Mouse (Mus musculus) MEL (cell line): ENCODE measurements at regions not wholly inside any gene's neighbourhood (a gene's known extent, or its start where the extent isn't known, plus 50 kb on each side); places are given as distances from the start of the nearest gene placed in this dataset.

Experiments used
- DNase-seq: peaks from one replicate; pipeline ENCODE4 v3.0.0; 2011; ENCODE audit warnings: low read depth, low spot score
- H3K27ac ChIP-seq: 2 replicates; pipeline ENCODE4 v1.5.1; 2012; ENCODE audit warnings: low read depth, mild to moderate bottlenecking, control low read depth, low read length, moderate library complexity; ENCODE audit not compliant: control insufficient read depth
- H3K27me3 ChIP-seq, 2 experiments: fragments of 150-350 bp in 1 of 2; sonication (generic) in 1 of 2; 2 replicates each; pipeline ENCODE4 v1.6.1; 2012; ENCODE audit warnings: low read length in 2 of 2, mild to moderate bottlenecking in 2 of 2, improper control_type of control experiment in 1 of 2, moderate library complexity in 1 of 2; ENCODE audit not compliant: insufficient read depth in 2 of 2, control insufficient read depth in 1 of 2
- H3K36me3 ChIP-seq, 2 experiments: 2 replicates each; pipeline ENCODE4 v1.6.1; 2012 to 2014; ENCODE audit warnings: low read length in 2 of 2, improper control_type of control experiment in 1 of 2, inconsistent platforms in 1 of 2, mild to moderate bottlenecking in 1 of 2; ENCODE audit not compliant: insufficient read depth in 2 of 2, control insufficient read depth in 1 of 2
- H3K4me1 ChIP-seq, 2 experiments: fragments of 150-350 bp in 1 of 2; sonication (generic) in 1 of 2; 2 replicates each; pipeline ENCODE4 v1.6.1; 2012; ENCODE audit warnings: low read length in 2 of 2, improper control_type of control experiment in 1 of 2, mild to moderate bottlenecking in 1 of 2; ENCODE audit not compliant: insufficient read depth in 2 of 2, control insufficient read depth in 1 of 2
- H3K4me3 ChIP-seq, 2 experiments: fragments of 150-350 bp in 1 of 2; sonication (generic) in 1 of 2; 2 replicates each; pipeline ENCODE4 v1.5.1; 2012; ENCODE audit warnings: low read depth in 2 of 2, low read length in 2 of 2, mild to moderate bottlenecking in 2 of 2, moderate library complexity in 2 of 2, control low read depth in 1 of 2, improper control_type of control experiment in 1 of 2; ENCODE audit not compliant: control insufficient read depth in 1 of 2, insufficient read depth in 1 of 2
- H3K79me2 ChIP-seq: 2 replicates; pipeline ENCODE4 v1.6.1; 2012; ENCODE audit warnings: mild to moderate bottlenecking, low read length, moderate library complexity; ENCODE audit not compliant: control insufficient read depth, poor library complexity, insufficient read depth
- H3K9ac ChIP-seq: 2 replicates; pipeline ENCODE4 v1.6.1; 2012; ENCODE audit warnings: low read depth, mild to moderate bottlenecking, control low read depth, low read length, moderate library complexity; ENCODE audit not compliant: control insufficient read depth, poor library complexity, severe bottlenecking
- H3K9me3 ChIP-seq: fragments of 150-350 bp; sonication (generic); replicated peaks from 2 replicates; pipeline ENCODE4 v1.6.1; 2012; ENCODE audit warnings: mild to moderate bottlenecking, low read length, improper control_type of control experiment, moderate library complexity; ENCODE audit not compliant: insufficient read depth
- MAX ChIP-seq: IDR thresholded peaks from 2 replicates; pipeline ENCODE4 v1.6.1; 2011; ENCODE audit warnings: low read length, improper control_type of control experiment
- MYC ChIP-seq: IDR thresholded peaks from 2 replicates; pipeline ENCODE4 v1.6.1; 2011; ENCODE audit warnings: low read depth, mild to moderate bottlenecking, low read length, improper control_type of control experiment, moderate library complexity
- NELFE ChIP-seq: IDR thresholded peaks from 2 replicates; pipeline ENCODE4 v1.6.1; 2011; ENCODE audit warnings: low read depth, low read length, improper control_type of control experiment
- NRF1 ChIP-seq: IDR thresholded peaks from 2 replicates; pipeline ENCODE4 v1.6.1; 2014; ENCODE audit warnings: low read depth, mild to moderate bottlenecking, inconsistent platforms, low read length, improper control_type of control experiment, moderate library complexity; ENCODE audit not compliant: poor library complexity, insufficient read depth, severe bottlenecking
- POLR2A ChIP-seq, 2 experiments: IDR thresholded peaks; 2 replicates each; pipeline ENCODE4 v1.6.1; 2011 to 2012; ENCODE audit warnings: low read length in 2 of 2, mild to moderate bottlenecking in 2 of 2, control low read depth in 1 of 2, improper control_type of control experiment in 1 of 2, low read depth in 1 of 2, moderate library complexity in 1 of 2; ENCODE audit not compliant: control insufficient read depth in 1 of 2, insufficient read depth in 1 of 2, poor library complexity in 1 of 2
- POLR2AphosphoS5 ChIP-seq: IDR thresholded peaks from 2 replicates; pipeline ENCODE4 v1.6.1; 2012; ENCODE audit warnings: low read depth, borderline replicate concordance, mild to moderate bottlenecking, inconsistent platforms, low read length, moderate library complexity, mixed read lengths
- RAD21 ChIP-seq: IDR thresholded peaks from 2 replicates; pipeline ENCODE4 v1.6.1; 2011; ENCODE audit warnings: mild to moderate bottlenecking, low read depth, low read length, improper control_type of control experiment
- SIN3A ChIP-seq: IDR thresholded peaks from 2 replicates; pipeline ENCODE4 v1.6.1; 2012; ENCODE audit warnings: low read length, improper control_type of control experiment, inconsistent platforms
- TAL1 ChIP-seq: IDR thresholded peaks from 2 replicates; pipeline ENCODE4 v1.6.1; 2012; ENCODE audit warnings: mild to moderate bottlenecking, inconsistent platforms, low read length, moderate library complexity, mixed read lengths
- ZKSCAN1 ChIP-seq: IDR thresholded peaks from 2 replicates; pipeline ENCODE4 v1.6.1; 2012; ENCODE audit warnings: low read depth, mild to moderate bottlenecking, inconsistent platforms, low read length, improper control_type of control experiment, moderate library complexity
- ZMIZ1 ChIP-seq: IDR thresholded peaks from 2 replicates; pipeline ENCODE4 v1.6.1; 2012; ENCODE audit warnings: low read depth, mild to moderate bottlenecking, inconsistent platforms, low read length, improper control_type of control experiment, moderate library complexity
- ZNF384 ChIP-seq: IDR thresholded peaks from 2 replicates; pipeline ENCODE4 v1.6.1; 2012; ENCODE audit warnings: low read depth, mild to moderate bottlenecking, inconsistent platforms, low read length, improper control_type of control experiment

GRCm38 (mm10) chr12:69432086-69432485 lies 59.8 kb upstream of the Gm9887 start:
- Histone ChIP-seq H3K27me3 (peaks cover 0 to 9% of the 10 kb centered on the region in 2 experiments; a peak in 2 of 4 replicates), H3K4me3 (no peak overlapping the region), H3K9ac (no peak overlapping the region), H3K36me3 (no peaks in the 10 kb centered on the region), H3K27ac (no peak overlapping the region), H3K4me1 (no peaks in the 10 kb centered on the region), H3K79me2 (no peaks in the 10 kb centered on the region), H3K9me3 (no peaks in the 10 kb centered on the region)
- TF ChIP-seq NELFE (no peak), SIN3A (no peak), RAD21 (no peak), ZKSCAN1 (no peak), POLR2AphosphoS5 (no peak), MAX (no peak)
- DNase-seq = no peak

- Histone ChIP-seq H3K27me3 (peaks cover 0 to 2% of the 10 kb centered on the region in 2 experiments; a peak in 2 of 4 replicates), H3K4me3 (no peak overlapping the region), H3K9me3 (no peaks in the 10 kb centered on the region)
- no peak for DNase-seq
- TF ChIP-seq POLR2A (IDR thresholded peaks at IDR 0.05; ENCODE audit: control insufficient read depth in 1 of 2, insufficient read depth in 1 of 2, low read depth in 1 of 2, low read length in 2 of 2, poor library complexity in 1 of 2) = no peak
- TF ChIP-seq ZMIZ1 = no peak
- no peak for TF ChIP-seq ZNF384
- TF ChIP-seq MYC = no peak
- TF ChIP-seq, all 39 proteins: peak for 0
- Histone ChIP-seq H3K27ac (no peak overlapping the region), H3K4me1 (no peaks in the 10 kb centered on the region), H3K9ac (no peak overlapping the region), H3K79me2 (no peaks in the 10 kb centered on the region), H3K36me3 (no peaks in the 10 kb centered on the region)
Observed at GRCm38 (mm10) chr12:69428108-69428507, 55.9 kb upstream of the Gm9887 start.

GRCm38 (mm10) chr12:69425610-69426009 lies 53.4 kb upstream of the Gm9887 start:
- TF ChIP-seq NRF1 = no peak
- TF ChIP-seq POLR2A (IDR thresholded peaks at IDR 0.05; ENCODE audit: control insufficient read depth in 1 of 2, insufficient read depth in 1 of 2, low read depth in 1 of 2, low read length in 2 of 2, poor library complexity in 1 of 2) = no peak
- no peak for TF ChIP-seq TAL1

More at GRCm38 (mm10) chr12:69425610-69426009, 53.4 kb upstream of the Gm9887 start:
- no peak overlapping the region for H3K27ac ChIP-seq
- no peaks in the 10 kb centered on the region for H3K79me2 ChIP-seq
- no peak for DNase-seq
- H3K36me3 ChIP-seq = no peaks in the 10 kb centered on the region
- no peak overlapping the region for H3K9ac ChIP-seq
- H3K4me1 ChIP-seq = no peaks in the 10 kb centered on the region
- H3K27me3 ChIP-seq = peaks cover 0 to 4% of the 10 kb centered on the region in 2 experiments; a peak in 2 of 4 replicates
- H3K4me3 ChIP-seq = no peak overlapping the region
- no peaks in the 10 kb centered on the region for H3K9me3 ChIP-seq
